Mouse (Mus musculus): ENCODE results near the gene Elf4.

GRCm38 (mm10) chrX:48385927-48386326 lies 77.0 kb downstream of the Elf4 start:
- TF ChIP-seq CTCF (IDR thresholded peaks at IDR 0.05; ENCODE audit: low read depth, low read length) (no peak), POLR2A (IDR thresholded peaks at IDR 0.05; ENCODE audit: borderline replicate concordance, low read depth, low read length) (no peak)

All from bone marrow macrophage, adult 2 months (primary cell).